Mouse (Mus musculus): ENCODE data around the gene Pigb. TPM values are rescaled to one million over a fixed set of nuclear protein-coding genes. Genes with fewer than 3 reads are reported as not detected.
"Not testable (repeated sequence)": the region's sequence is repeated elsewhere in the genome, so short reads cannot be mapped to it uniquely, and the experiment has no call there.

Pigb gene
- polyA plus RNA-seq, 1 experiment from 2014 or later: 16.7 TPM

DNA sequence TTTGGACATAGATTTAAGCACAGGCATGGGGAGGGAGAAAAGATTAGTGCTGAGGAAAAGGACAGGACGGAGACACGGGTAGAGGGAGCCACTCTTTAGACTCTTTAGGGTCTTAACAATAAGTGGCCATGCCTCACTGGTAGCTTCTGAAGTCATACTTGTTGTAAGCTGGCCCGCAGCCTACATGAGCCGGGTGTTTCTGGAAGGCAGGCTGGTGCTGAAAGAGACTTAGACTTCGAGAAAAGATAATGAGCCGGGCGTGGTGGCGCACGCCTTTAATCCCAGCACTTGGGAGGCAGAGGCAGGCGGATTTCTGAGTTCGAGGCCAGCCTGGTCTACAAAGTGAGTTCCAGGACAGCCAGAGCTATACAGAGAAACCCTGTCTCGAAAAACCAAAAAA is 39.2 kb upstream of the Pigb start:
- H3K9ac ChIP-seq (ENCODE audit: low read depth, low read length); ATAC-seq (ENCODE audit: low FRiP score); H3K4me2 ChIP-seq (replicated peaks; ENCODE audit: low read depth, low read length); H3K36me3 ChIP-seq (ENCODE audit: control insufficient read depth, insufficient read depth, low read length); H3K4me1 ChIP-seq (replicated peaks; ENCODE audit: control insufficient read depth, insufficient read depth, low read length); H3K9me3 ChIP-seq (ENCODE audit: control insufficient read depth, low read length); H3K27ac ChIP-seq (ENCODE audit: low read depth, low read length); DNase-seq (ENCODE audit: low spot score); H3K27me3 ChIP-seq (ENCODE audit: control insufficient read depth, insufficient read depth, low read length); H3K4me3 ChIP-seq (ENCODE audit: low read depth, low read length): not testable (repeated sequence)
- WGBS: 87% methylated on average over 10 of the region's 12 CpGs

DNA sequence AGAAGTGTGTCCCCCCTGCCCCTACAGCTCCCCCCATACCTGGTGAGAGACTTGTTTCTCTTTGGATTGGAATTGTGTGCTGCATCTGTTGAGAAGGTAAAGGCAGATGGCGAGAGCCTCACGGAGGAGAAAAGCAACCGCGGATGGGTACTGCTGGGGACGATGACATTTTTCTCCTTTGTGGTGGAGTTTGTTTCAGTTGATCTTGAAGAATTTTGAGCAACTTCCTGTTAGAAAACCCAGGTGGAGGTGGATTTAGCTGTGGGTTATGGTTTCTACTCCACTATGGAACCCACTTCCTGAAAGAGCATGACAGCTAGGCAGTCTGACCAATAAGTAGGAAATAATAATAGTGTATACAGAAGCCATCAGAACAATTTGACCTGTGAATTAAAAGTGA is 33.0 kb upstream of the Pigb start:
- no peak overlapping the region for H3K4me3 ChIP-seq (ENCODE audit: low read depth, low read length)
- 92% methylated on average over 5 of the region's 5 CpGs for WGBS
- no peak for ATAC-seq (ENCODE audit: low FRiP score)
- H3K27ac ChIP-seq (ENCODE audit: low read depth, low read length): no peak overlapping the region
- no peaks in the 10 kb centered on the region for H3K36me3 ChIP-seq (ENCODE audit: control insufficient read depth, insufficient read depth, low read length)
- no peak for DNase-seq (ENCODE audit: low spot score)
- no peaks in the 10 kb centered on the region for H3K9me3 ChIP-seq (ENCODE audit: control insufficient read depth, low read length)
- no peaks in the 10 kb centered on the region for H3K27me3 ChIP-seq (ENCODE audit: control insufficient read depth, insufficient read depth, low read length)
- no peak overlapping the region for H3K9ac ChIP-seq (ENCODE audit: low read depth, low read length)
- no peaks in the 10 kb centered on the region for H3K4me1 ChIP-seq (replicated peaks; ENCODE audit: control insufficient read depth, insufficient read depth, low read length)
- no peak overlapping the region for H3K4me2 ChIP-seq (replicated peaks; ENCODE audit: low read depth, low read length)

DNA sequence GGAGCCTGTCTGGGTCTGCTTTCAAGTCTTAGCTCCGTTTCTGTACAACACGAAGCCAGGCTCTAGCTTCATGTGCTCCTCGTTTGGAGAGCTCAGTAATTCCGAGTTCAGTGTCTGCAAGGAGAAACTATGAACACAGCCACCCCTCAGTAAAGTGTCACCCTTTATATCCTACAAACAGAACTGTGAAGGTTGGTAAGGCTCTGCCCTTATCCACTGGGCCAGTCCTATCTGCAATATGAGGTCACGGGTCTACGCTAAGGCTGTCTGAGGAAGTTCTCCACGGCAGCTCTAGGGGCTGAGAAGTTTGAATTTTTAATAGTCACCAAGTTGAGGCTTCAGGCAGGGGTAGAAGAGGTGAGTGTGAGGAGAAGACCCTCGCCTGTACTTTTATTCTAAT is 32.2 kb upstream of the Pigb start:
- 86% methylated on average over 8 of the region's 8 CpGs for WGBS
- ATAC-seq (ENCODE audit: low FRiP score): no peak

DNA sequence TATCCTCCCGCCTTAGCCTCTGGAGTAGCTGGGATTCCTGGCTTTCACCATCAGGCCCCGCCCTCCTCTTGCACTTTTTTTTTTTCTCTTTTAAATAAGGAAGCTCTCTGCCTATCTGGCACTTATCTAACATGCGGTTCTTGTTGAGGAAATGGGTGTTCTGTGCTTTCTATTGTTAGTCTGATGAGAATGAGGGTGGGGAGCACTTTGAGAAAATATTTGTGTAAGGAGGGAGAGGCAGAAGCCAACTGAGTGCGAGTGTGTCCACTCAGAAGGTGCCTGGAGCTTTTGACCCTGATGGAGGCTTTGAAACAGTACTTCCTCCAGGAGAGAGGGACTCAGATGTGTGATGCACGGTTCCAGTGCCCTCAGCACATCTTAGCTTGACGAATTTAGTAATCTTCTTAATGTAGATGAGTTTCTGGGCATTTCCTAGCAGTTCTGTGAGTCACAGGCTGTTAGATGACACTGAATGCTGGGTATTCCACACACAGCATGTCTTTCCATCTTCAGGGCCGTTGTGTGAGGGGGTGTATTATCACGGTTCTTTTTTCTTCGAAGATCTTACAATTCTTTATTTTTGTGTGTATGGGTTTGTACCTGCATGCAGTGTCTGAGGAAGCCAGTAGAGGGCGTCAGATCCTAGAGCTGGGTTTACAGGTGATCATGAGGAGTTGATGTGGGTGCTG is 30.9 kb upstream of the Pigb start:
- no peak overlapping the region for H3K4me2 ChIP-seq (replicated peaks; ENCODE audit: low read depth, low read length)
- no peaks in the 10 kb centered on the region for H3K36me3 ChIP-seq (ENCODE audit: control insufficient read depth, insufficient read depth, low read length)
- no peaks in the 10 kb centered on the region for H3K9me3 ChIP-seq (ENCODE audit: control insufficient read depth, low read length)
- H3K4me3 ChIP-seq (ENCODE audit: low read depth, low read length): no peak overlapping the region
- 74% methylated on average over 10 of the region's 10 CpGs for WGBS
- no peak overlapping the region for H3K9ac ChIP-seq (ENCODE audit: low read depth, low read length)
- H3K4me1 ChIP-seq (replicated peaks; ENCODE audit: control insufficient read depth, insufficient read depth, low read length): 0 out of 2 replicates have a peak, but pooled peaks cover 2% of the 10 kb centered on the region
- H3K27me3 ChIP-seq (ENCODE audit: control insufficient read depth, insufficient read depth, low read length): no peaks in the 10 kb centered on the region
- no peak for ATAC-seq (ENCODE audit: low FRiP score)
- H3K27ac ChIP-seq (ENCODE audit: low read depth, low read length): no peak overlapping the region
- DNase-seq (ENCODE audit: low spot score): no peak

More for the DNA sequence above, 32.2 kb upstream of the Pigb start:
- Histone ChIP-seq H3K9me3 (ENCODE audit: control insufficient read depth, low read length) (no peaks in the 10 kb centered on the region), H3K4me2 (replicated peaks; ENCODE audit: low read depth, low read length) (no peak overlapping the region), H3K27me3 (ENCODE audit: control insufficient read depth, insufficient read depth, low read length) (no peaks in the 10 kb centered on the region), H3K36me3 (ENCODE audit: control insufficient read depth, insufficient read depth, low read length) (no peaks in the 10 kb centered on the region), H3K4me3 (ENCODE audit: low read depth, low read length) (no peak overlapping the region), H3K4me1 (replicated peaks; ENCODE audit: control insufficient read depth, insufficient read depth, low read length) (no peaks in the 10 kb centered on the region), H3K9ac (ENCODE audit: low read depth, low read length) (no peak overlapping the region), H3K27ac (ENCODE audit: low read depth, low read length) (no peak overlapping the region)
- DNase-seq (ENCODE audit: low spot score): no peak

DNA sequence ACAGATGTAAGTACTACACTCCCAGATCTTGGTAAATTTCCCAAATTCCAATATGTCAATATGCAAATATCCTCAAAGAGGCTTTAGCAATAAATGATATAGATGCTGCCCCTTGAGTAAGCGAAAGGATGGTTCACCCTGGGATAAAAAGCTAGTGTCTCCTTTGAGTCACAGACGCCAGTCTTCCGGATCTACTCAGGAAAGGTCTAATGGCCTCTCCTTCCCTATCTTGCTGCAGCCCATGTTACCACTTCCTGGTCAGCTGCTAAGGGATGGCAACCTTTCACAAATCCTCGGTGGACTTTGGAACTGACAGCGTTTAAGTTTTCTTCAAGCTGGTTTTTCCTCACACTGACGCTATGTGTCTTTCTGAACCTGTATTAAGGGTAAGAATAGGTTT is 28.5 kb upstream of the Pigb start:
- Histone ChIP-seq H3K4me2 (replicated peaks; ENCODE audit: low read depth, low read length) (no peak overlapping the region), H3K4me3 (ENCODE audit: low read depth, low read length) (no peak overlapping the region), H3K27ac (ENCODE audit: low read depth, low read length) (no peak overlapping the region), H3K9ac (ENCODE audit: low read depth, low read length) (no peak overlapping the region), H3K4me1 (replicated peaks; ENCODE audit: control insufficient read depth, insufficient read depth, low read length) (0 out of 2 replicates have a peak, but pooled peaks cover 2% of the 10 kb centered on the region), H3K36me3 (ENCODE audit: control insufficient read depth, insufficient read depth, low read length) (no peaks in the 10 kb centered on the region), H3K27me3 (ENCODE audit: control insufficient read depth, insufficient read depth, low read length) (no peaks in the 10 kb centered on the region), H3K9me3 (ENCODE audit: control insufficient read depth, low read length) (no peaks in the 10 kb centered on the region)
- WGBS: 94% methylated on average over 6 of the region's 6 CpGs
- DNase-seq (ENCODE audit: low spot score) (no peak), ATAC-seq (ENCODE audit: low FRiP score) (no peak)

DNA sequence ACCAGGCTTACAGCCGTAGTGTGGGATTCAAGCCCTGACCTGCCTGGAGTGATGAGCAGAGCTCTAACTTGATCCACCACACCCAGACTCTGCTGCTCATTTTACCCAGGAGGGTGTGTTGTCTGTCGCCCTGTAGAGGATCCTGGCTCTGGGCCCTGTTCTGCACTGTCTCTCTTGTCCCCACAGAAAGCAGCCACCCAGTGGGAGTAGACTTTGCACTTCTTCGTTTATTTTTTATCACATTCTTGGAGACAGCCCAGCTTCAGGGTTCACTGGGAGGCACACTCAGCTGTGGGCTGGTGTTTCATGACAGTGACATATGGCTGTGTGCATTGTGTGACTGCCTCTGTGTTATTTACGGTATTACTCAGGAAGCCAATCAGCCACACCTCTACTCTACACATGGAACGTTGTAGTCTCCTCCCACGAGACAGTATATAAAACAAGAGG is 28.1 kb upstream of the Pigb start:
- no peaks in the 10 kb centered on the region for H3K9me3 ChIP-seq (ENCODE audit: control insufficient read depth, low read length)
- H3K36me3 ChIP-seq (ENCODE audit: control insufficient read depth, insufficient read depth, low read length): no peaks in the 10 kb centered on the region
- WGBS: 63% methylated on average over 6 of the region's 6 CpGs
- no peaks in the 10 kb centered on the region for H3K27me3 ChIP-seq (ENCODE audit: control insufficient read depth, insufficient read depth, low read length)
- H3K9ac ChIP-seq (ENCODE audit: low read depth, low read length): no peak overlapping the region
- no peak overlapping the region for H3K27ac ChIP-seq (ENCODE audit: low read depth, low read length)
- no peak overlapping the region for H3K4me2 ChIP-seq (replicated peaks; ENCODE audit: low read depth, low read length)
- H3K4me3 ChIP-seq (ENCODE audit: low read depth, low read length): no peak overlapping the region
- ATAC-seq (ENCODE audit: low FRiP score) (no peak), DNase-seq (ENCODE audit: low spot score) (no peak)
- H3K4me1 ChIP-seq (replicated peaks; ENCODE audit: control insufficient read depth, insufficient read depth, low read length): 0 out of 2 replicates have a peak, but pooled peaks cover 2% of the 10 kb centered on the region

DNA sequence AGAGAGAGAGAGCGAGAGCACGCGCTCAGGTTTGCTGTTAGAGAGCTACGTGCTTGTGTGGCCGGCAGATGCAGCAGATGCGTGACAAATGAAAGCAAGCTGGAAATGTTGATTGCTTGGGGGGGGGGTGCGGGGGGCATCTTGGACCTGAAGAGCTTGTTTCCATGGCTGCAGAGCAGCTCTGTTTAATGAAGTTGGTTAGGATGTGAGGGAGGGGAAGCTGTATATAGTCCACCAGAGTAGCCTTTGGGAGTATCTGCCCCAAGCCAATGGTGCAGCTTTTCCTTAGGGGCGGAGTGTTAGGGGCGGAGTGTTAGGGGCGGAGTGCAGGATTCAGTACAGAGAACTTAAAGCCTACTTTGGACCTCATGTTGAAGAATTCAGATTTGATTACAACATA is 26.9 kb upstream of the Pigb start:
- ATAC-seq (ENCODE audit: low FRiP score) (peak; percentile 79), DNase-seq (ENCODE audit: low spot score) (no peak)
- H3K4me3 ChIP-seq (ENCODE audit: low read depth, low read length): no peak overlapping the region
- no peaks in the 10 kb centered on the region for H3K27me3 ChIP-seq (ENCODE audit: control insufficient read depth, insufficient read depth, low read length)
- 0 out of 2 replicates have a peak, but pooled peaks cover 2% of the 10 kb centered on the region for H3K4me1 ChIP-seq (replicated peaks; ENCODE audit: control insufficient read depth, insufficient read depth, low read length)
- H3K36me3 ChIP-seq (ENCODE audit: control insufficient read depth, insufficient read depth, low read length): no peaks in the 10 kb centered on the region
- H3K27ac ChIP-seq (ENCODE audit: low read depth, low read length): no peak overlapping the region
- H3K9me3 ChIP-seq (ENCODE audit: control insufficient read depth, low read length): no peaks in the 10 kb centered on the region
- 34% methylated on average over 10 of the region's 10 CpGs for WGBS
- H3K4me2 ChIP-seq (replicated peaks; ENCODE audit: low read depth, low read length): no peak overlapping the region
- no peak overlapping the region for H3K9ac ChIP-seq (ENCODE audit: low read depth, low read length)

DNA sequence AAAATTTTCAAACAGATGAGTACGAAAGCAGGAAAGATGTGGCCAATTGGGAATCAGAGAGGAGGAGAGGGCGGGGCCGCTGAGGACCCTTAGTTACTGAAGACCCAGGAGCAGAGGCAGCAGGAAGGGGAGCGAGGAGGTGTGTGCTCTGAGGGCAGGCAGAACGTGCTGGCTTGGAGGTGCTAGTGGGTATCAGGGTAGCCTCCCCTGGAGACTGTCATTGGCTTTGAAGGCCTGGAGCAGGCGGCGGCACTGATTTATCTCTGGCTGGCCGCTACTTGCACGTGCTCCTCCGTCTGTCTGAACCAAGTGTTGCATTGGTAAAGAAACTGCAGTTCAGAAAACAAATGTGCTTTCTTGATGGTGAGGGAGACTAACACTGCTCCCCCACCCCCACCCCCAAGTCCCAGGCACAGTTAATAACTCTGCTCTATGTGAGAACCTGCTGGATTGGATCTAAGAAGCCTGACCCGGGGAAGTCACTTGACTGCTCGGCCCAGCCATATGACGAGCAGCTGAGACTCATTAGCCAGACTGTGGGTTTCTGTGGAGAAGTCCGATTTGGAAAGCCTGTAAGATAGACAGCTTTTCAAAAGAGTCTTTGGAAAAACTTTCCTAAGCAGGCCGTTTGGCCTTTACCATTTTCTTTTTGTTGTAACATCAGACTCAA is 23.6 kb upstream of the Pigb start:
- Histone ChIP-seq H3K4me2 (replicated peaks; ENCODE audit: low read depth, low read length) (no peak overlapping the region), H3K27me3 (ENCODE audit: control insufficient read depth, insufficient read depth, low read length) (no peaks in the 10 kb centered on the region), H3K4me3 (ENCODE audit: low read depth, low read length) (no peak overlapping the region), H3K4me1 (replicated peaks; ENCODE audit: control insufficient read depth, insufficient read depth, low read length) (0 out of 2 replicates have a peak, but pooled peaks cover 2% of the 10 kb centered on the region), H3K36me3 (ENCODE audit: control insufficient read depth, insufficient read depth, low read length) (no peaks in the 10 kb centered on the region), H3K9me3 (ENCODE audit: control insufficient read depth, low read length) (no peaks in the 10 kb centered on the region), H3K27ac (ENCODE audit: low read depth, low read length) (no peak overlapping the region), H3K9ac (ENCODE audit: low read depth, low read length) (no peak overlapping the region)
- WGBS: 39% methylated on average over 15 of the region's 15 CpGs
- ATAC-seq (ENCODE audit: low FRiP score) (no peak), DNase-seq (ENCODE audit: low spot score) (no peak)

DNA sequence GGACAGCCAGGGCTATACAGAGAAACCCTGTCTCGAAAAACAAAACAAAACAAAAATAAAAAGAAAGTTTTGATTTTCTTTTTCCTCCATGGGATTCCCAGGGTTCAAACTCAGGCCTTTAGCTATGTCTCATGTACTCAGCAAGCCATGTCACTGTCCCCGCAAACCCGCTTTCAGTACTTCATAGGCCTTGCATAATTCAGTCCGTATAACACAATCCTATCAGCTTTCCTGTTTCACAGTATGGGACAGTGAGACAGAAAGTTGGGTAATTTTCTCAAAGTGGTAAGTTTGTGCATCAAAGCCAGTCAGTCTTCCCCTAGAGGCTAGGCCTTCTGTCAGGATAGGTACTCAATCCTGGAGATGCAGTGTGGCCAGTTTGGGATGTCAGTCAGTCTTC is 19.0 kb upstream of the Pigb start:
- H3K9ac ChIP-seq (ENCODE audit: low read depth, low read length): no peak overlapping the region
- no peaks in the 10 kb centered on the region for H3K4me1 ChIP-seq (replicated peaks; ENCODE audit: control insufficient read depth, insufficient read depth, low read length)
- no peak for ATAC-seq (ENCODE audit: low FRiP score)
- no peak overlapping the region for H3K27ac ChIP-seq (ENCODE audit: low read depth, low read length)
- 83% methylated on average over 4 of the region's 4 CpGs for WGBS
- no peak for DNase-seq (ENCODE audit: low spot score)
- H3K27me3 ChIP-seq (ENCODE audit: control insufficient read depth, insufficient read depth, low read length): no peaks in the 10 kb centered on the region
- no peaks in the 10 kb centered on the region for H3K36me3 ChIP-seq (ENCODE audit: control insufficient read depth, insufficient read depth, low read length)
- H3K9me3 ChIP-seq (ENCODE audit: control insufficient read depth, low read length): no peaks in the 10 kb centered on the region
- no peak overlapping the region for H3K4me2 ChIP-seq (replicated peaks; ENCODE audit: low read depth, low read length)
- no peak overlapping the region for H3K4me3 ChIP-seq (ENCODE audit: low read depth, low read length)
